Mouse (Mus musculus): ENCODE results near the gene Rab42. TPM values are rescaled to one million over a fixed set of nuclear protein-coding genes. Genes with fewer than 3 reads are reported as not detected.
"Not testable (repeated sequence)": the region's sequence is repeated elsewhere in the genome, so short reads cannot be mapped to it uniquely, and the experiment has no call there.

Gene Rab42
- polyA plus RNA-seq, 1 experiment from 2014 or later = 1.3 TPM

DNA sequence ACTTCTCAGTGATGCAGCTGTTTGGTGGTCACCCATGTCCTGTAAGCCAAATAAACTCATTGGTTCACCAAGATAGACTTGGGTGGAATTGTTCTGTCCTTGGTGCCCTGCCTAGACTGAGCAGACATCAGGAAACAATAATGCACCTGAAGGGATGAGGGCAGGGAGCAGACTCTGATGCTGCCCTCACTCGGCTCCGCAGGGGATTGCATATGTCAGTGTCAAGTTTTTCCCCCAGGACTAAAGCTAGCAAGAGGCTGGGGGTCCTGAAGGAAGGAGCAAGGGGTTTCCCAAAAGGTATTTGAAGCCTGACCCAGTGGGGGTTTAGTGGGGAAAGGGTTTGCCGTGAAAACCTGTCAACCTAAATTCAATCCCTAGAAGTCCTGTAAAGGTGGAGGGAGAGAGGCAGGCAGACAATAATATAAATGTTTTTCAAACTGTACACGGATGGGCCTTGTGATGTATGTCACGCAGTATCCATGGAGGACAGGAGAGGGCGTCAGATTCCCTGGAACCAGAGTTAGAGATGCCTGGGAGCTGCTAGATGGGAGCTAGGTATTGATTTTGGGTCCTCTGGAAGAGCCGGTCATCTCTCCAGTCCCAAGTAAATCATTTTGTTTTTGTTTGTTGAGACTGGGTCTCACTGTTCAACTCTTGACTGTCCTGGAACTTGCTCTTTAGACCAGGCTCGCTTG lies 7.3 kb downstream of the Rab42 start:
- Histone ChIP-seq H3K9ac (replicated peaks; ENCODE audit: low read length) (no peak overlapping the region), H3K4me3 (replicated peaks; ENCODE audit: low read depth, low read length) (no peak overlapping the region), H3K36me3 (ENCODE audit: control insufficient read depth, insufficient read depth, low read length) (peaks cover 34% of the 10 kb centered on the region), H3K4me2 (ENCODE audit: low read length) (no peak overlapping the region), H3K4me1 (ENCODE audit: control insufficient read depth, insufficient read depth, low read length) (no peaks in the 10 kb centered on the region), H3K27ac (replicated peaks; ENCODE audit: low read depth, low read length) (no peak overlapping the region), H3K27me3 (ENCODE audit: control insufficient read depth, insufficient read depth, low read length) (no peaks in the 10 kb centered on the region), H3K9me3 (ENCODE audit: control insufficient read depth, low read length) (no peaks in the 10 kb centered on the region)
- WGBS = 48% methylated on average over 8 of the region's 8 CpGs
- ATAC-seq (ENCODE audit: low FRiP score, low TSS enrichment) (no peak), DNase-seq (no peak)

DNA sequence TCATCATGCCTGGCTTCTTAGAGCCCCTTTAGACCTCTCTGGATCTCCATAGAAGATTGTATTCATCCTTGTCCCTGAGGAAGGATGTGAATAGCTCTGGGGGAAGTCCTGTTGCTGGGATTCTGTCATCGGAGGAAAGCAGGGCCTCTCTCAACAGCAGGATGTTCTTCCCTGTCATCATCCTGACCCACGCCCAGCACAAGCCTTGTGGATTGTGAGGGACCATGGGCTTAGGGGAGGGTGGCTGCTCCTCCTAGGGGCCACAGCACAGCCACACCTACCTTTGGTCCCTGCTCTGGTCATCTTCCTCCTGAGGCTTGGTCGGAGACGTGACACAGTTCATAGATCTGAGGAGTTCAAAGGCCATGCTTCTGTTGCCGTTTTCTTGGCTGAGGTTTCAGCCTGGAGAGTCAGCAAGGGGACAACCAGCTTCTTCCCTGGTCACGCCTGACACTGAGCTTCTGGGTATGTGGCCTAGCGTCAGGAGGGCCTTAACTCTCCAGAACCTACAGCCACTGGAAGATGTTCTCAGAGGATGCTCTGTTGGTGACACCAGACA lies 9.4 kb downstream of the Rab42 start:
- Histone ChIP-seq H3K4me3 (replicated peaks; ENCODE audit: low read depth, low read length) (no peak overlapping the region), H3K4me1 (ENCODE audit: control insufficient read depth, insufficient read depth, low read length) (no peaks in the 10 kb centered on the region), H3K4me2 (ENCODE audit: low read length) (no peak overlapping the region), H3K36me3 (ENCODE audit: control insufficient read depth, insufficient read depth, low read length) (peaks cover 45% of the 10 kb centered on the region), H3K9me3 (ENCODE audit: control insufficient read depth, low read length) (no peaks in the 10 kb centered on the region), H3K27me3 (ENCODE audit: control insufficient read depth, insufficient read depth, low read length) (no peaks in the 10 kb centered on the region), H3K27ac (replicated peaks; ENCODE audit: low read depth, low read length) (no peak overlapping the region), H3K9ac (replicated peaks; ENCODE audit: low read length) (no peak overlapping the region)
- DNase-seq (no peak), ATAC-seq (ENCODE audit: low FRiP score, low TSS enrichment) (no peak)
- WGBS = 83% methylated on average over 7 of the region's 7 CpGs

DNA sequence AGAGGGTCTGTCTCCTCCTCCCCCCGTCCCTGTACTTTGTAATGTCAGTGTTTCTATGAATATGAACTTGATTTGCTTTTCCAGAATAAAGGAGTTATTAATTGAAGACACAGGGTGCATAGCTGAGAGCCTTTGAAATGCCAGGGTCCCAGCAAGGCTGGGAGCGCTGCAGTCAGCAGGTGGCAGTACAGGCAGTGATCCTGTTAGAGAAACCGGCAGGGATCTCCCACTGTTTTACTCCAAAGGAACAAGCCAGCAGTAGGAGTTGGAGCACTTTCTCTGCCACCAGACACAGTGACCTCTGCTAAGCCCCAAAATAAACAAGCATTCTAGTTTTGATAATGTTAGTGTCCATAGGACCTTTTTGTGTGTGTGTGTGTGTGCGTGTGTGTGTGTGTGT lies 10.2 kb downstream of the Rab42 start:
- peak; percentile 64 for DNase-seq
- no peaks in the 10 kb centered on the region for H3K27me3 ChIP-seq (ENCODE audit: control insufficient read depth, insufficient read depth, low read length)
- no peak overlapping the region for H3K27ac ChIP-seq (replicated peaks; ENCODE audit: low read depth, low read length)
- H3K4me1 ChIP-seq (ENCODE audit: control insufficient read depth, insufficient read depth, low read length) = no peaks in the 10 kb centered on the region
- WGBS = 42% methylated on average over 4 of the region's 4 CpGs
- no peak overlapping the region for H3K4me3 ChIP-seq (replicated peaks; ENCODE audit: low read depth, low read length)
- no peak overlapping the region for H3K9ac ChIP-seq (replicated peaks; ENCODE audit: low read length)
- H3K9me3 ChIP-seq (ENCODE audit: control insufficient read depth, low read length) = no peaks in the 10 kb centered on the region
- H3K36me3 ChIP-seq (ENCODE audit: control insufficient read depth, insufficient read depth, low read length) = peaks cover 45% of the 10 kb centered on the region
- ATAC-seq (ENCODE audit: low FRiP score, low TSS enrichment) = no peak
- no peak overlapping the region for H3K4me2 ChIP-seq (ENCODE audit: low read length)

DNA sequence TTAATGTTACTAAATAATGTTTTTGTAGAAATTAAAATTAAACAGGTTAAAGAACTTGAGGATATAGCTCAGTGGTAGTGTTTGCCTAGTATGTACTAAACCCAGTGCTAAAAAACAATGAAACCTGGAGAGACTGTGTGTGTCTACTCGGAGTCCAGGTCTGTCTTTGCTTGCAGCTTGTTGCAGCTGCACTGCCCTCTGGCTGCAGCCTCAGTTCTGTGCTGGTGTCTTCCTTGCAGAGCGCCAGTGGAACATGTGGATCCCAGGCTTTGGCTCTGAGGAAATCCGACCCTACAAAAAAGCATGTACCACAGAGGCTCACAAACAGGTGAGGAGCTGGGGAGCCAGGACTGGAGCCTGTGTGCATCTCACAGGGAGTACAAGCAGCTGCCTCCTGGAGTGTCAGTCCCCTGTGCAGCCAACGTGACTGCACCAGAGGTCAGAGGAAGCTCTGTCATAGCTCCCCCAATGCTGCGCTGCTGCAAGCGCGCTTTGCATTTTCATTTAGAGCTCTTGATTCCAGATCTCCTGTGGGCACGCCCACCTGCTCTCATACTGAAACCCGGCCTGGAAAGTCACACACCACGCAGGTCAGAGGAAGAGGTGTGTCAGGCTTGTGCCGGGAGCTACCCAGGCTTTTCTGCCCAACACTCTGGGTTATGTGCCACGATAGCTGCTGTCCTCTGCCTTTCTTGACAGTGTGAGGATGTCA lies 11.4 kb downstream of the Rab42 start:
- Histone ChIP-seq H3K27me3 (ENCODE audit: control insufficient read depth, insufficient read depth, low read length) (no peaks in the 10 kb centered on the region), H3K9ac (replicated peaks; ENCODE audit: low read length) (no peak overlapping the region), H3K36me3 (ENCODE audit: control insufficient read depth, insufficient read depth, low read length) (peaks cover 49% of the 10 kb centered on the region), H3K4me2 (ENCODE audit: low read length) (no peak overlapping the region), H3K9me3 (ENCODE audit: control insufficient read depth, low read length) (no peaks in the 10 kb centered on the region), H3K4me1 (ENCODE audit: control insufficient read depth, insufficient read depth, low read length) (no peaks in the 10 kb centered on the region), H3K27ac (replicated peaks; ENCODE audit: low read depth, low read length) (no peak overlapping the region), H3K4me3 (replicated peaks; ENCODE audit: low read depth, low read length) (no peak overlapping the region)
- DNase-seq (no peak), ATAC-seq (ENCODE audit: low FRiP score, low TSS enrichment) (no peak)
- 87% methylated on average over 12 of the region's 12 CpGs for WGBS

DNA sequence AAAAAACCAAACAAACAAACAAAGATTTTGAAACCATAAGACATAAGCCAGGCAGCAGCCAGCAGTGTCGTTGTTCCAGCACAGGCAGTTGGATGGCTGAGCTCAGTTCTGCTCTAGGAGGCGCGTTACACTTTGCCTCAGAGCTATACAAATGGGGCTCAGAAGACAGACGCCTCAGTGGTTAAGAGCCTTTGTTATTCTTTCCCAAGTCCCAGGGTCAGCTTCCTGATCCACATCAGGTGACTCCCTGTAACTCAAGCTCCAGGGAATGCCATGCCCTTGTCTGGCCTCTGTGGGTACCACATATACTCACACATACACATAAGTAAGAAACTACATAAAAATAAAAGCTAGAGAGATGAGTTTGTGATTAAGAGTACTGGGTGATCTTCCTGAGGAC lies 12.1 kb downstream of the Rab42 start:
- H3K9me3 ChIP-seq (ENCODE audit: control insufficient read depth, low read length) = no peaks in the 10 kb centered on the region
- H3K4me1 ChIP-seq (ENCODE audit: control insufficient read depth, insufficient read depth, low read length) = no peaks in the 10 kb centered on the region
- no peak for ATAC-seq (ENCODE audit: low FRiP score, low TSS enrichment)
- WGBS = 85% methylated on average over 4 of the region's 4 CpGs
- peaks cover 55% of the 10 kb centered on the region for H3K36me3 ChIP-seq (ENCODE audit: control insufficient read depth, insufficient read depth, low read length)
- no peak overlapping the region for H3K9ac ChIP-seq (replicated peaks; ENCODE audit: low read length)
- no peak overlapping the region for H3K27ac ChIP-seq (replicated peaks; ENCODE audit: low read depth, low read length)
- H3K4me3 ChIP-seq (replicated peaks; ENCODE audit: low read depth, low read length) = no peak overlapping the region
- no peak for DNase-seq
- no peak overlapping the region for H3K4me2 ChIP-seq (ENCODE audit: low read length)
- H3K27me3 ChIP-seq (ENCODE audit: control insufficient read depth, insufficient read depth, low read length) = no peaks in the 10 kb centered on the region

DNA sequence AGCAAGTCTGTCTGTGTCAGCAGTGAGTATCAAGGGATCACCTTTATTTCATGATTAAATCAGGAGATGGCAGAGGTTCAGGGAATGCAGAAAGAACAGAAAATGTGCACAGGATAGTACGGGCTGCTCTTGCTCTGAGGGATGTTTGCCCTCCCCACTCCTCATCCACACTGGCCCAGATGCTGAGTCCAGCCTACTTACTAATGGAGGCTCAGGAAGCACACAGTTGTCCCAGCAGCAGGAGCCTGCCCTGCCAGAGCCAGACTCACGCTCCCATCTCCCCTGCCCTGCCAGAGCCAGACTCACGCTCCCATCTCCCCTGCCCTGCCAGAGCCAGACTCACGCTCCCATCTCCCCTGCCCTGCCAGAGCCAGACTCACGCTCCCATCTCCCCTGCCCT lies 14.3 kb downstream of the Rab42 start:
- H3K27ac ChIP-seq (replicated peaks; ENCODE audit: low read depth, low read length); H3K27me3 ChIP-seq (ENCODE audit: control insufficient read depth, insufficient read depth, low read length); H3K9ac ChIP-seq (replicated peaks; ENCODE audit: low read length); ATAC-seq (ENCODE audit: low FRiP score, low TSS enrichment); H3K4me3 ChIP-seq (replicated peaks; ENCODE audit: low read depth, low read length); H3K4me1 ChIP-seq (ENCODE audit: control insufficient read depth, insufficient read depth, low read length); H3K9me3 ChIP-seq (ENCODE audit: control insufficient read depth, low read length); DNase-seq; H3K4me2 ChIP-seq (ENCODE audit: low read length): not testable (repeated sequence)
- H3K36me3 ChIP-seq (ENCODE audit: control insufficient read depth, insufficient read depth, low read length) = peaks cover 63% of the 10 kb centered on the region
- 87% methylated on average over 3 of the region's 5 CpGs for WGBS

DNA sequence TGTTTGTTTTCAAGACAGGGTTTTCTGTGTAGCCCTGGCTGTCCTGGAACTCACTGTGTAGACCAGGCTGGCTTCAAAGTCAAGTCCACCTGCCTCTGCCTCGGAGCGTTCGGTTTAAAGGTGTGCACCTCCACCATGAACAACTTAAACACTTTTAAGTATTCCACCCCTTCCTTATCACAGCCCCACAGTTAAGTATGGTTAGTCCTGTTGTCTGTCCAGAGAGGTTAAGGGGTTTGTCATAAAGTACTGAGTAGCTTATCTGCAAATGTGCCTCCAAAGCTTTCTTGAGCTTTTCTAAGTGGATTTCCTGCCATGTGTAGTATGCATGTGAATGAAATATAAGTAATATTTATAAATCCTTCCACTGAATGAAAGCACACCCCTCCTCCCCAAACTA lies 27.2 kb downstream of the Rab42 start:
- no peak for DNase-seq
- 96% methylated on average over 3 of the region's 3 CpGs for WGBS
- no peak for ATAC-seq (ENCODE audit: low FRiP score, low TSS enrichment)
- H3K27ac ChIP-seq (replicated peaks; ENCODE audit: low read depth, low read length) = no peak overlapping the region
- H3K4me2 ChIP-seq (ENCODE audit: low read length) = 0 out of 2 replicates have a peak overlapping the region, but pooled peaks have one; percentile 6
- H3K4me1 ChIP-seq (ENCODE audit: control insufficient read depth, insufficient read depth, low read length) = peaks cover 11% of the 10 kb centered on the region; the same call in 1 of the 2 replicates
- H3K9ac ChIP-seq (replicated peaks; ENCODE audit: low read length) = no peak overlapping the region
- H3K4me3 ChIP-seq (replicated peaks; ENCODE audit: low read depth, low read length) = no peak overlapping the region
- no peaks in the 10 kb centered on the region for H3K9me3 ChIP-seq (ENCODE audit: control insufficient read depth, low read length)
- H3K36me3 ChIP-seq (ENCODE audit: control insufficient read depth, insufficient read depth, low read length) = no peaks in the 10 kb centered on the region
- no peaks in the 10 kb centered on the region for H3K27me3 ChIP-seq (ENCODE audit: control insufficient read depth, insufficient read depth, low read length)

DNA sequence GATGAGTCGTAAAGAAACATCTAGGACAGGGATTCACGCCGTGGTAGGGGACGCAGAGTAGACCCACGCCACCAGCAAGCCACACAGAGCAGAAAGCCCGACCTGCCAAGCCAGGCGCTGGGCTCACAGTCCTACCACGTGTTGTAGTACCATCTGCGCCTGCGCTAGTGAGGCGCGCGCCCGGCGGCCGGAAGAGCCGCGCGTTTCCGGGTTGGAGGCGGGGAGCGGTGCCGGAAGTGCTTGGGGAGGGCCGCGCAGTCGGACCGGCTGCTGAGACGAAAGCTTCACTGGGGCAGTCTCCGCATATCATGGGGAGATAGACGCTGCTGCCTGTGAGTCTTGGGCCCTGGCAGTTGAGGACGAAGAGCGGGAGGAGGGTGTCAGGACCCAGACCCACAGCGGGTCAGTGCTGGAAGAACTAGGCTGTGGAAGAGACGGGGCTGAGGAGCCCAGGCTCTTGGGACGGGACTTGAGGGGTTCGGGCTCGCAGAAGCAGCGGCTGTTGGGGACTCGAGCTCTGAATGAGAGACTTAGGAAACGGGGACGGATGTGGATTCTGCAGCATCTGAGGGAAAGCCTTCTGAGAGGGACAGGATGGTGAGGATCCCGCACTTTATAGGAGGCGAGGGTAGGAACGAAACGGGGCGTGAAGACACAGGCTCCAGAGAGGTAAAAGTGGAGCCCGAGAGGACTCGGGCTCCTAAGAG lies 28.9 kb downstream of the Rab42 start, which contains the start of gene Taf12:
TSS of gene Taf12 (plus strand) at position 220 of the 707 bp plus-strand sequence.
- H3K9me3 ChIP-seq (ENCODE audit: control insufficient read depth, low read length) = no peaks in the 10 kb centered on the region
- H3K9ac ChIP-seq (replicated peaks; ENCODE audit: low read length) = peak within 1 kb of the TSS; percentile 69
- DNase-seq (peak; percentile 97), ATAC-seq (ENCODE audit: low FRiP score, low TSS enrichment) (peak; percentile 95)
- peak within 1 kb of the TSS; percentile 93 for H3K4me2 ChIP-seq (ENCODE audit: low read length)
- peak within 1 kb of the TSS; percentile 88 for H3K27ac ChIP-seq (replicated peaks; ENCODE audit: low read depth, low read length)
- H3K36me3 ChIP-seq (ENCODE audit: control insufficient read depth, insufficient read depth, low read length) = no peaks in the 10 kb centered on the region
- H3K4me1 ChIP-seq (ENCODE audit: control insufficient read depth, insufficient read depth, low read length) = peaks cover 14% of the 10 kb centered on the region
- peak within 1 kb of the TSS; percentile 58 for H3K4me3 ChIP-seq (replicated peaks; ENCODE audit: low read depth, low read length)
- WGBS = under 1% methylated on average over 48 of the region's 48 CpGs
- no peaks in the 10 kb centered on the region for H3K27me3 ChIP-seq (ENCODE audit: control insufficient read depth, insufficient read depth, low read length)
